Mouse (Mus musculus) inflammation-experienced regulatory T-cells (primary cell): ENCODE data around the gene Fscn3. TPM values are rescaled to one million over a fixed set of nuclear protein-coding genes. Genes with fewer than 3 reads are reported as not detected.

ENCODE experiments used
- polyA plus RNA-seq, 2 experiments: library from polyadenylated mRNA; unstranded; fragments of 100-300 nt; shearing (Covaris generic); gene quantifications; one replicate each; pipeline ENCODE4 v1.2.1; 2017

Gene Fscn3
- under 1 TPM; 0.13 to 0.44 TPM for polyA plus RNA-seq

DNA sequence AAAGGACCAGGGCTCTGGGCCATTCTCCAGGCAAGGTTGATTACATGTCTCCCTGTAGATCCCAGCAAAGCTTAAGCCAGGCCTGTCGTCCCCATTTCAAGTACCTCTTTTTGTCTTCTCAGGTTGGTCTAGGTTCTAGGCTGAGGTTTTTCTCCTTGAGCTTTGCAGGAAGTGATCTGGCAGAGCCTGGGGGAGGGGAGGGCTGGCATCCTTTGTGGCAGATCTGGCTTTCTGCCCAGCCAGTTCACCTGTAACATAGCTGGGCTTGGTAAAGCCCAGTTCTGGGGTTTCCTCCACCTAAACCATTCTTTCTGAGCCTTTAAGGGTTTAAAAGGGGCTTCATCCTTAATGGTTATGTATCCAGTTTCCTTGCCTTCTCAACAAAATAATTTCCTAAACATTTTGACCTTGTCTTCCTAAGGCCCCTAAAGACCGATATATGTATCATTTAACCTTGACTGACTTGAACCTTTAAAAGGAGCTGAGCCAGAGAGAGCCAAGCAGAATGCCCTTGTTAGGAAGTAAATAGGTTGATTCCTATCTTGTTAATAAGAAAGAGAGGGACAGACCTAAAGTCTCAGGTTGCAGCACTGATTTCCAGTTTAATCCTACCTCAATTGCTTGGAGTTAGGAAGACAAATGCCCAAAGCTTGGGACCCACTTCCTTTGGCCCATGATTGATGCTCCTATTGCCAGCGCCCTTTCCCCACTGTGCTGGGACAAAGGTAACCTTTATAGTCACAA lies at the start of gene Fscn3:
Fscn3 (plus strand) TSS at position 694 of the 744 bp plus-strand sequence.

DNA sequence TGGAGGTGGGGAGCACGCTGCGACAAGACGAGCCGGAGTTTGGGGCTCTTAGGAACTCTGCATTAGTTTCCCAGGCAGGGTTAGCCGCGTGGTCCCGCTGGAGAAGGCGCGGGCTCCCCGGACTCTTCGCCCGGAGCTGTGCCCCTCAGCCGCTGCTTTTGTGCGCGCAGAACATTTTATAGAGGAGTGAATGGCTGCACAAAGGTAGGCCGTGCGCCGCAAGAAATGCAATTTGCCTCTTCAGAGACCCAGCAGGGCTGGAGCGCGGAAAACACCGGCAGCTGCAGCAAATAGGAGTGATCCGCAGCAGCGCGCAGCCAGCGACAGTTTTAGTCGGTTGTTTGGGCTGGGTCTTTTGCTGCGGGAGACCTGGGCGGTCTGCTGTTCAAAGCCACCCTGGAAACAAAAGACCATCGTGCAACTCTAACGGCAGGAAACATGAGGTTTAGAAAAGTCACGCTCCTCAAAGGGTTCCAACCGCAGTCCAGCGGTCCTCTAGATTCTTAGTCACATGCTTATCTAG lies 29.8 kb upstream of the Fscn3 start, which contains the start of gene Zfp800:
Zfp800 (minus strand) TSS at position 325 of the 523 bp plus-strand sequence.

GRCm38 (mm10) chr6:28423313-28423712 lies 4.3 kb upstream of the Fscn3 start, which contains the start of gene Arf5:
Gene Arf5 (plus strand): TSS chr6:28423560.

GRCm38 (mm10) chr6:28428290-28428689 lies 701 bp downstream of the Fscn3 start, which contains the start of gene Gcc1:
Gene Gcc1 (minus strand): TSS chr6:28428390.

GRCm38 (mm10) chr6:28449253-28449652 lies 21.7 kb downstream of the Fscn3 start, which contains the start of gene Pax4:
Gene Pax4 (minus strand): TSS chr6:28449353.

GRCm38 (mm10) chr6:28474839-28475238 lies 47.2 kb downstream of the Fscn3 start, which contains the start of gene Snd1:
Gene Snd1 (plus strand): TSS chr6:28475139.

Other genes starting within 250 kb of the Fscn3 start
- 10 to 100 TPM; 45.5 to 62.5 TPM for gene Zfp800, start 29.8 kb upstream of the Fscn3 start, polyA plus RNA-seq
- 100 to 1,000 TPM; 343 to 353 TPM for gene Arf5, start 4.2 kb upstream of the Fscn3 start, polyA plus RNA-seq
- 10 to 100 TPM; 19.0 to 26.4 TPM for gene Gcc1, start 601 bp downstream of the Fscn3 start, polyA plus RNA-seq
- gene Pax4, start 21.6 kb downstream of the Fscn3 start, polyA plus RNA-seq: under 1 TPM in 1 of 2 experiments, not detected in 1; 0.92 TPM
- gene Snd1, start 47.4 kb downstream of the Fscn3 start, polyA plus RNA-seq: 100 to 1,000 TPM in 1 of 2 experiments, 10 to 100 TPM in 1; 86.9 to 108 TPM